Mouse (Mus musculus) brown adipose tissue, adult 24 weeks (tissue): ENCODE measurements around the gene Tacc3. TPM values are rescaled to one million over a fixed set of nuclear protein-coding genes. Genes with fewer than 3 reads are reported as not detected.

Source experiments
- H3K27ac ChIP-seq: fragments of 200-500 bp; replicated peaks from 2 replicates; pipeline ENCODE4 v1.5.1; 2012; ENCODE audit warnings: low read depth, mild to moderate bottlenecking, low read length
- H3K4me1 ChIP-seq: fragments of 200-500 bp; 2 replicates; pipeline ENCODE4 v1.6.1; 2012; ENCODE audit warnings: low read length, mixed read lengths; ENCODE audit not compliant: control insufficient read depth, insufficient read depth, insufficient read length
- H3K4me3 ChIP-seq: fragments of 200-500 bp; 2 replicates; pipeline ENCODE4 v1.5.1; 2012; ENCODE audit warnings: low read depth, mild to moderate bottlenecking, low read length, moderate library complexity; ENCODE audit not compliant: insufficient read depth
- polyA plus RNA-seq: library from polyadenylated mRNA; stranded (reverse); fragments of >200 nt; gene quantifications from 2 replicates; pipeline ENCODE4 v1.2.4, GENCODE M21; 2012; ENCODE audit not compliant: missing spikeins, insufficient read depth, insufficient read length

Gene Tacc3
- polyA plus RNA-seq, 1 experiment = 3.3 TPM

- H3K4me1 ChIP-seq = no peaks in the 10 kb centered on the region
Observed at GRCm38 (mm10) chr5:33681044-33681443, 23.1 kb downstream of the Tacc3 start.

GRCm38 (mm10) chr5:33681611-33682388 lies 23.9 kb downstream of the Tacc3 start:
- H3K4me1 ChIP-seq = no peaks in the 10 kb centered on the region
- H3K27ac ChIP-seq = no peak overlapping the region
- no peak overlapping the region for H3K4me3 ChIP-seq

More at GRCm38 (mm10) chr5:33681044-33681443, 23.1 kb downstream of the Tacc3 start:
- Histone ChIP-seq H3K4me3 (no peak overlapping the region), H3K27ac (no peak overlapping the region)

GRCm38 (mm10) chr5:33682963-33683362 lies 25.0 kb downstream of the Tacc3 start:
- no peak overlapping the region for H3K4me3 ChIP-seq
- H3K4me1 ChIP-seq = no peaks in the 10 kb centered on the region
- no peak overlapping the region for H3K27ac ChIP-seq

GRCm38 (mm10) chr5:33683897-33684652 lies 26.1 kb downstream of the Tacc3 start:
- Histone ChIP-seq H3K27ac (no peak overlapping the region), H3K4me1 (peaks cover 3% of the 10 kb centered on the region; the same call in 1 of the 2 replicates), H3K4me3 (no peak overlapping the region)

- peaks cover 3% of the 10 kb centered on the region; the same call in 1 of the 2 replicates for H3K4me1 ChIP-seq
- no peak overlapping the region for H3K27ac ChIP-seq
- H3K4me3 ChIP-seq = no peak overlapping the region
Observed at GRCm38 (mm10) chr5:33684932-33685331, 27.0 kb downstream of the Tacc3 start.

- H3K4me1 ChIP-seq = peaks cover 3% of the 10 kb centered on the region; the same call in 1 of the 2 replicates
- H3K27ac ChIP-seq = no peak overlapping the region
- H3K4me3 ChIP-seq = no peak overlapping the region
Observed at GRCm38 (mm10) chr5:33687142-33687541, 29.2 kb downstream of the Tacc3 start.

- no peak overlapping the region for H3K4me3 ChIP-seq
- H3K4me1 ChIP-seq = peaks cover 3% of the 10 kb centered on the region; the same call in 1 of the 2 replicates
- peak overlapping the region; percentile 90 for H3K27ac ChIP-seq
Observed at GRCm38 (mm10) chr5:33688278-33689220, 30.6 kb downstream of the Tacc3 start.

GRCm38 (mm10) chr5:33689221-33689844 lies 31.4 kb downstream of the Tacc3 start:
- Histone ChIP-seq H3K4me3 (peak overlapping the region; percentile 27), H3K4me1 (peaks cover 3% of the 10 kb centered on the region; the same call in 1 of the 2 replicates), H3K27ac (peak overlapping the region; percentile 90)

- Histone ChIP-seq H3K4me1 (peaks cover 3% of the 10 kb centered on the region; the same call in 1 of the 2 replicates), H3K4me3 (peak overlapping the region; percentile 27), H3K27ac (peak overlapping the region; percentile 90)
Observed at GRCm38 (mm10) chr5:33689852-33690645, 32.1 kb downstream of the Tacc3 start.

GRCm38 (mm10) chr5:33692393-33692792 lies 34.5 kb downstream of the Tacc3 start:
- Histone ChIP-seq H3K4me1 (peaks cover 3% of the 10 kb centered on the region; the same call in 1 of the 2 replicates), H3K4me3 (no peak overlapping the region), H3K27ac (no peak overlapping the region)

- no peak overlapping the region for H3K4me3 ChIP-seq
- H3K27ac ChIP-seq = no peak overlapping the region
Observed at GRCm38 (mm10) chr5:33694461-33694847, 36.5 kb downstream of the Tacc3 start.

GRCm38 (mm10) chr5:33694848-33695717 lies 37.2 kb downstream of the Tacc3 start:
- Histone ChIP-seq H3K4me3 (peak overlapping the region; percentile 71), H3K27ac (peak overlapping the region; percentile 48; the same call in 1 of the 2 replicates)

More at GRCm38 (mm10) chr5:33694461-33694847, 36.5 kb downstream of the Tacc3 start:
- no peaks in the 10 kb centered on the region; the same call in 1 of the 2 replicates for H3K4me1 ChIP-seq

GRCm38 (mm10) chr5:33695718-33696121 lies 37.8 kb downstream of the Tacc3 start:
- Histone ChIP-seq H3K4me1 (peaks cover 3% of the 10 kb centered on the region; the same call in 1 of the 2 replicates), H3K27ac (no peak overlapping the region), H3K4me3 (peak overlapping the region; percentile 71)

More at GRCm38 (mm10) chr5:33694848-33695717, 37.2 kb downstream of the Tacc3 start:
- H3K4me1 ChIP-seq = no peaks in the 10 kb centered on the region; the same call in 1 of the 2 replicates
